Mouse (Mus musculus) cerebellum, adult 2 months (tissue): ENCODE data around the gene Bcas3.

Source experiments
- CTCF ChIP-seq: fragments of 200-500 bp; IDR thresholded peaks from 2 replicates; pipeline ENCODE4 v1.5.1; 2011; ENCODE audit warnings: low read depth, mild to moderate bottlenecking, control low read depth, low read length, moderate library complexity, borderline replicate concordance; ENCODE audit not compliant: insufficient read depth
- POLR2A ChIP-seq: fragments of 200-500 bp; IDR thresholded peaks from 2 replicates; pipeline ENCODE4 v1.6.1; 2011; ENCODE audit warnings: low read length, control low read depth, borderline replicate concordance; ENCODE audit not compliant: insufficient read depth

- TF ChIP-seq CTCF (no peak), POLR2A (no peak)
Measured at GRCm38 (mm10) chr11:85361621-85362020, 8.7 kb downstream of the Bcas3 start.
